Mouse (Mus musculus): ENCODE data around the gene Wdr62. TPM values are rescaled to one million over a fixed set of nuclear protein-coding genes. Genes with fewer than 3 reads are reported as not detected.

Wdr62 gene
- polyA plus RNA-seq, 1 experiment from 2014 or later: 5.2 TPM

GRCm38 (mm10) chr7:30197592-30198129, 82.6 kb downstream of the Wdr62 start:
- Histone ChIP-seq H3K4me3 (ENCODE audit: low read depth, low read length) (no peak overlapping the region), H3K27me3 (ENCODE audit: control insufficient read depth, insufficient read depth, low read length) (no peaks in the 10 kb centered on the region), H3K4me2 (ENCODE audit: low read depth, low read length) (no peak overlapping the region), H3K36me3 (replicated peaks; ENCODE audit: control insufficient read depth, insufficient read depth, low read depth, low read length) (no peaks in the 10 kb centered on the region), H3K4me1 (ENCODE audit: control insufficient read depth, insufficient read depth, low read length) (peaks cover 3% of the 10 kb centered on the region), H3K9ac (replicated peaks; ENCODE audit: low read length) (no peak overlapping the region), H3K9me3 (replicated peaks; ENCODE audit: control insufficient read depth, low read length) (no peaks in the 10 kb centered on the region), H3K27ac (replicated peaks; ENCODE audit: low read depth, low read length) (no peak overlapping the region)
- ATAC-seq (replicated peaks; ENCODE audit: insufficient number of reproducible peaks, low FRiP score, low TSS enrichment, low read depth) (no peak), DNase-seq (ENCODE audit: low spot score) (no peak)
- 61% methylated on average over 5 of the region's 5 CpGs for WGBS

- Histone ChIP-seq H3K4me3 (ENCODE audit: low read depth, low read length) (no peak overlapping the region), H3K4me2 (ENCODE audit: low read depth, low read length) (no peak overlapping the region), H3K9me3 (replicated peaks; ENCODE audit: control insufficient read depth, low read length) (no peaks in the 10 kb centered on the region), H3K9ac (replicated peaks; ENCODE audit: low read length) (no peak overlapping the region), H3K27me3 (ENCODE audit: control insufficient read depth, insufficient read depth, low read length) (no peaks in the 10 kb centered on the region), H3K27ac (replicated peaks; ENCODE audit: low read depth, low read length) (no peak overlapping the region), H3K36me3 (replicated peaks; ENCODE audit: control insufficient read depth, insufficient read depth, low read depth, low read length) (no peaks in the 10 kb centered on the region; the same call in 1 of the 2 replicates), H3K4me1 (ENCODE audit: control insufficient read depth, insufficient read depth, low read length) (peaks cover 3% of the 10 kb centered on the region)
- WGBS: 84% methylated on average over 6 of the region's 6 CpGs
- DNase-seq (ENCODE audit: low spot score): no peak
- ATAC-seq (replicated peaks; ENCODE audit: insufficient number of reproducible peaks, low FRiP score, low TSS enrichment, low read depth): no peak
Measured at GRCm38 (mm10) chr7:30196171-30196570, 84.0 kb downstream of the Wdr62 start.

GRCm38 (mm10) chr7:30195461-30195860, 84.8 kb downstream of the Wdr62 start:
- no peak overlapping the region for H3K4me2 ChIP-seq (ENCODE audit: low read depth, low read length)
- H3K9ac ChIP-seq (replicated peaks; ENCODE audit: low read length): no peak overlapping the region; the same call in 1 of the 2 replicates
- H3K4me3 ChIP-seq (ENCODE audit: low read depth, low read length): no peak overlapping the region
- H3K27ac ChIP-seq (replicated peaks; ENCODE audit: low read depth, low read length): no peak overlapping the region
- no peaks in the 10 kb centered on the region for H3K27me3 ChIP-seq (ENCODE audit: control insufficient read depth, insufficient read depth, low read length)
- H3K9me3 ChIP-seq (replicated peaks; ENCODE audit: control insufficient read depth, low read length): no peaks in the 10 kb centered on the region
- H3K36me3 ChIP-seq (replicated peaks; ENCODE audit: control insufficient read depth, insufficient read depth, low read depth, low read length): no peaks in the 10 kb centered on the region; the same call in 1 of the 2 replicates
- H3K4me1 ChIP-seq (ENCODE audit: control insufficient read depth, insufficient read depth, low read length): peaks cover 3% of the 10 kb centered on the region
- ATAC-seq (replicated peaks; ENCODE audit: insufficient number of reproducible peaks, low FRiP score, low TSS enrichment, low read depth) (no peak), DNase-seq (ENCODE audit: low spot score) (no peak)
- 67% methylated on average over 6 of the region's 6 CpGs for WGBS

GRCm38 (mm10) chr7:30194884-30195283, 85.3 kb downstream of the Wdr62 start:
- H3K9ac ChIP-seq (replicated peaks; ENCODE audit: low read length): peak overlapping the region; percentile 65
- no peak overlapping the region for H3K27ac ChIP-seq (replicated peaks; ENCODE audit: low read depth, low read length)
- peak overlapping the region; percentile 77 for H3K4me2 ChIP-seq (ENCODE audit: low read depth, low read length)
- peaks cover 3% of the 10 kb centered on the region for H3K4me1 ChIP-seq (ENCODE audit: control insufficient read depth, insufficient read depth, low read length)
- H3K9me3 ChIP-seq (replicated peaks; ENCODE audit: control insufficient read depth, low read length): no peaks in the 10 kb centered on the region
- WGBS: 0% methylated on average over 28 of the region's 28 CpGs
- H3K4me3 ChIP-seq (ENCODE audit: low read depth, low read length): peak overlapping the region; percentile 68
- no peaks in the 10 kb centered on the region; the same call in 1 of the 2 replicates for H3K36me3 ChIP-seq (replicated peaks; ENCODE audit: control insufficient read depth, insufficient read depth, low read depth, low read length)
- DNase-seq (ENCODE audit: low spot score) (peak; percentile 97), ATAC-seq (replicated peaks; ENCODE audit: insufficient number of reproducible peaks, low FRiP score, low TSS enrichment, low read depth) (peak; percentile 84)
- H3K27me3 ChIP-seq (ENCODE audit: control insufficient read depth, insufficient read depth, low read length): no peaks in the 10 kb centered on the region

- Histone ChIP-seq H3K36me3 (replicated peaks; ENCODE audit: control insufficient read depth, insufficient read depth, low read depth, low read length) (no peaks in the 10 kb centered on the region; the same call in 1 of the 2 replicates), H3K4me3 (ENCODE audit: low read depth, low read length) (peak overlapping the region; percentile 68), H3K9me3 (replicated peaks; ENCODE audit: control insufficient read depth, low read length) (no peaks in the 10 kb centered on the region), H3K27ac (replicated peaks; ENCODE audit: low read depth, low read length) (peak overlapping the region; percentile 44; the same call in 1 of the 2 replicates), H3K4me1 (ENCODE audit: control insufficient read depth, insufficient read depth, low read length) (peaks cover 3% of the 10 kb centered on the region), H3K9ac (replicated peaks; ENCODE audit: low read length) (peak overlapping the region; percentile 65), H3K27me3 (ENCODE audit: control insufficient read depth, insufficient read depth, low read length) (no peaks in the 10 kb centered on the region), H3K4me2 (ENCODE audit: low read depth, low read length) (peak overlapping the region; percentile 77)
- ATAC-seq (replicated peaks; ENCODE audit: insufficient number of reproducible peaks, low FRiP score, low TSS enrichment, low read depth) (peak; percentile 9; the same call in 1 of the 2 replicates), DNase-seq (ENCODE audit: low spot score) (peak; percentile 10)
- 1% methylated on average over 26 of the region's 26 CpGs for WGBS
Measured at GRCm38 (mm10) chr7:30194101-30194831, 86.0 kb downstream of the Wdr62 start.

GRCm38 (mm10) chr7:30193581-30194100, 86.6 kb downstream of the Wdr62 start:
- H3K4me2 ChIP-seq (ENCODE audit: low read depth, low read length): peak overlapping the region; percentile 77
- peaks cover 3% of the 10 kb centered on the region for H3K4me1 ChIP-seq (ENCODE audit: control insufficient read depth, insufficient read depth, low read length)
- 2% methylated on average over 26 of the region's 26 CpGs for WGBS
- H3K27me3 ChIP-seq (ENCODE audit: control insufficient read depth, insufficient read depth, low read length): no peaks in the 10 kb centered on the region
- DNase-seq (ENCODE audit: low spot score) (peak; percentile 80), ATAC-seq (replicated peaks; ENCODE audit: insufficient number of reproducible peaks, low FRiP score, low TSS enrichment, low read depth) (peak; percentile 35)
- no peaks in the 10 kb centered on the region for H3K9me3 ChIP-seq (replicated peaks; ENCODE audit: control insufficient read depth, low read length)
- peak overlapping the region; percentile 65 for H3K9ac ChIP-seq (replicated peaks; ENCODE audit: low read length)
- H3K4me3 ChIP-seq (ENCODE audit: low read depth, low read length): peak overlapping the region; percentile 68
- H3K27ac ChIP-seq (replicated peaks; ENCODE audit: low read depth, low read length): no peak overlapping the region
- no peaks in the 10 kb centered on the region; the same call in 1 of the 2 replicates for H3K36me3 ChIP-seq (replicated peaks; ENCODE audit: control insufficient read depth, insufficient read depth, low read depth, low read length)

GRCm38 (mm10) chr7:30193013-30193412, 87.2 kb downstream of the Wdr62 start:
- Histone ChIP-seq H3K4me3 (ENCODE audit: low read depth, low read length) (peak overlapping the region; percentile 68), H3K4me1 (ENCODE audit: control insufficient read depth, insufficient read depth, low read length) (peaks cover 3% of the 10 kb centered on the region), H3K27ac (replicated peaks; ENCODE audit: low read depth, low read length) (no peak overlapping the region), H3K36me3 (replicated peaks; ENCODE audit: control insufficient read depth, insufficient read depth, low read depth, low read length) (no peaks in the 10 kb centered on the region; the same call in 1 of the 2 replicates), H3K9me3 (replicated peaks; ENCODE audit: control insufficient read depth, low read length) (no peaks in the 10 kb centered on the region), H3K27me3 (ENCODE audit: control insufficient read depth, insufficient read depth, low read length) (no peaks in the 10 kb centered on the region), H3K4me2 (ENCODE audit: low read depth, low read length) (peak overlapping the region; percentile 77), H3K9ac (replicated peaks; ENCODE audit: low read length) (peak overlapping the region; percentile 65)
- DNase-seq (ENCODE audit: low spot score) (peak; percentile 48), ATAC-seq (replicated peaks; ENCODE audit: insufficient number of reproducible peaks, low FRiP score, low TSS enrichment, low read depth) (no peak; the same call in 1 of the 2 replicates)
- 16% methylated on average over 9 of the region's 9 CpGs for WGBS

- no peak for ATAC-seq (replicated peaks; ENCODE audit: insufficient number of reproducible peaks, low FRiP score, low TSS enrichment, low read depth)
Measured at GRCm38 (mm10) chr7:30192088-30192487, 88.1 kb downstream of the Wdr62 start.

More at GRCm38 (mm10) chr7:30192088-30192487, 88.1 kb downstream of the Wdr62 start:
- 87% methylated on average over 12 of the region's 12 CpGs for WGBS
- Histone ChIP-seq H3K27me3 (ENCODE audit: control insufficient read depth, insufficient read depth, low read length) (no peaks in the 10 kb centered on the region), H3K4me1 (ENCODE audit: control insufficient read depth, insufficient read depth, low read length) (peaks cover 3% of the 10 kb centered on the region), H3K9ac (replicated peaks; ENCODE audit: low read length) (no peak overlapping the region), H3K4me2 (ENCODE audit: low read depth, low read length) (no peak overlapping the region), H3K27ac (replicated peaks; ENCODE audit: low read depth, low read length) (no peak overlapping the region), H3K36me3 (replicated peaks; ENCODE audit: control insufficient read depth, insufficient read depth, low read depth, low read length) (peaks cover 7% of the 10 kb centered on the region; the same call in 1 of the 2 replicates), H3K9me3 (replicated peaks; ENCODE audit: control insufficient read depth, low read length) (no peaks in the 10 kb centered on the region), H3K4me3 (ENCODE audit: low read depth, low read length) (no peak overlapping the region)
- no peak for DNase-seq (ENCODE audit: low spot score)
